Mouse (Mus musculus) CH12.LX (cell line): ENCODE data around the gene Higd1a.

Source experiments
- CTCF ChIP-seq, 2 experiments: IDR thresholded peaks in 1 of 2; conservative IDR thresholded peaks in 1 of 2; 2 replicates each; pipeline ENCODE4 v1.5.1; 2011 to 2012; ENCODE audit warnings: low read depth in 2 of 2, low read length in 2 of 2, improper control_type of control experiment in 1 of 2, inconsistent platforms in 1 of 2, mild to moderate bottlenecking in 1 of 2, moderate library complexity in 1 of 2
- POLR2A ChIP-seq: IDR thresholded peaks from 2 replicates; pipeline ENCODE4 v1.6.1; 2011; ENCODE audit warnings: low read depth, mild to moderate bottlenecking, improper control_type of control experiment, low read length
- ZKSCAN1 ChIP-seq: IDR thresholded peaks from 2 replicates; pipeline ENCODE4 v1.6.1; 2012; ENCODE audit warnings: low read depth, inconsistent platforms, low read length, improper control_type of control experiment, borderline replicate concordance

- TF ChIP-seq CTCF (conservative IDR thresholded peaks at IDR 0.05 in 1 of 2, IDR thresholded peaks at IDR 0.05 in 1 of 2; ENCODE audit: low read depth in 2 of 2, low read length in 2 of 2): no peak
- TF ChIP-seq POLR2A: no peak
- no peak for TF ChIP-seq ZKSCAN1
Measured at GRCm38 (mm10) chr9:121829270-121829992, 28.7 kb downstream of the Higd1a start.
